Mouse (Mus musculus) C2C12 (cell line): ENCODE results near the gene Cerk.

Experiments used
- CEBPB ChIP-seq: IDR thresholded peaks from one replicate; pipeline ENCODE4 v1.6.1; 2011; ENCODE audit warnings: low read depth, mild to moderate bottlenecking, control low read depth, moderate library complexity
- CTCF ChIP-seq: IDR thresholded peaks from one replicate; pipeline ENCODE4 v1.5.1; 2011; ENCODE audit not compliant: control insufficient read depth, insufficient read depth, insufficient read length
- MYOD1 ChIP-seq: IDR thresholded peaks from one replicate; pipeline ENCODE4 v1.6.1; 2011; ENCODE audit warnings: low read depth; ENCODE audit not compliant: control insufficient read depth, insufficient read length
- USF1 ChIP-seq: IDR thresholded peaks from one replicate; pipeline ENCODE4 v1.6.1; 2011; ENCODE audit warnings: low read depth, mild to moderate bottlenecking, control low read depth, moderate library complexity

DNA sequence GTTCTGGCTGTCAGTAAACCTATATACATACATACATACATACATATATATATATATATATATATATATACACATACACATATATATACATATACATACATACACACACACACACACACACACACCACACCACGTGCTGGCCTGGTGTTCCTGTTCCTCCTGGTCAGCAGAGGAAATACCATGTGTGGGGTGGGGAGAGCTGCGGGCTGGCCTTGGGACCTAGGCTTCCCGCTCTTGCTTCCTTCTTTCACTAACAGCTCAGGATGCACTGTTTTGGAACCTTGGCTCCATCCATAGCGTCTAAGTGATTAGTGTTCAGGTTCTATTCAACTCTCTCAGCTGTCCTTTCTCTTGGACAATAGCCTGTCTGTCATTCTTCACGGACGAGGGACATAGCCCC is 80.2 kb downstream of the Cerk start:
- TF ChIP-seq CTCF (no peak), CEBPB (no peak), USF1 (no peak), MYOD1 (no peak)
